Comparison of ENCODE assay signal across 24 mouse cellular contexts in genomic region chr6:42364607-42365006, GRCm38 (mm10). TPM values are rescaled to one million over a fixed set of nuclear protein-coding genes. Genes with fewer than 3 reads are reported as not detected.
DNase-seq lines count a peak whose midpoint lies in the region; ATAC-seq and TF ChIP-seq lines count a peak whose summit lies in the region.
"Had no signal": no experiment of that assay in that cellular context is flagged by ENCODE, and none has a peak within 500 bp of the region (broad histone marks: within the 10 kb centered on the region; RNA-seq: fewer than 3 reads in every experiment).

No protein-coding gene starts in this region.

- H3K79me2 ChIP-seq in myocyte (ENCODE audit: control insufficient read depth, insufficient read depth), result no peaks in the 10 kb centered on the region

- peak; percentile 89 for DNase-seq in heart, adult 11 months
- DNase-seq in heart, postnatal 36 days, result no peak
- DNase-seq in left cerebral cortex, adult 11 months (ENCODE audit: low spot score), result no peak
- DNase-seq: adrenal gland, adult 2 months; adrenal gland, adult 8-10 months; adrenal gland, postnatal 10 days; adrenal gland, postnatal 14 days; adrenal gland, postnatal 25 days; adrenal gland, postnatal 36 days; B cell, adult 2 months; cerebellum, adult 11 months; cerebellum, adult 11-12 months; cerebellum, adult 18-20 months had no signal

- TF ChIP-seq POLR2A in myocyte (IDR thresholded peaks at IDR 0.05; ENCODE audit: insufficient read length, low read depth), result peak; percentile 28

- H3K9me3 ChIP-seq in megakaryocyte, embryonic 14.5 days, result no peaks in the 10 kb centered on the region
- H3K9me3 ChIP-seq: G1E had no signal

- no peak overlapping the region for H3K4me2 ChIP-seq in myocyte (ENCODE audit: low read depth)

- H3ac ChIP-seq in myocyte (ENCODE audit: control insufficient read depth, insufficient read length), result no peak overlapping the region

- no peak for ATAC-seq in megakaryocyte, adult 5-6 weeks (ENCODE audit: poor library complexity, severe bottlenecking)
- ATAC-seq: activated CD4-positive, CD25-positive, alpha-beta regulatory T cell, adult 4 months; CD4-positive, CD25-positive, alpha-beta regulatory T cell, adult 4 months; Patski had no signal

- H3K27me3 ChIP-seq in megakaryocyte, embryonic 14.5 days (replicated peaks), result no peaks in the 10 kb centered on the region
- no peaks in the 10 kb centered on the region for H3K27me3 ChIP-seq in myocyte (ENCODE audit: control insufficient read depth, insufficient read depth, insufficient read length)
- H3K27me3 ChIP-seq: CH12.LX, Patski had no signal

- H3K36me3 ChIP-seq in megakaryocyte, embryonic 14.5 days (replicated peaks; ENCODE audit: low read length), result peaks cover 63% of the 10 kb centered on the region
- H3K36me3 ChIP-seq in myocyte (ENCODE audit: control insufficient read depth, insufficient read depth), result peaks cover 13% of the 10 kb centered on the region

- H3K4me1 ChIP-seq in megakaryocyte, embryonic 14.5 days, result peaks cover 64% of the 10 kb centered on the region

- peak overlapping the region; percentile 14 for H3K4me3 ChIP-seq in megakaryocyte, embryonic 14.5 days (replicated peaks)
- H3K4me3 ChIP-seq in myocyte, result no peak overlapping the region

- intact Hi-C loops in heart, postnatal 36 days (cut with DNase I), result no loop called here

TF ChIP-seq in myocyte, 11 proteins besides CTCF, POLR2A, EP300 and RAD21:
- TF ChIP-seq REST (IDR thresholded peaks at IDR 0.05; ENCODE audit: insufficient read depth, insufficient read length) (no peak), MYOD1 (IDR thresholded peaks at IDR 0.05; ENCODE audit: control insufficient read depth in 1 of 3, insufficient read length in 2 of 3, low read depth in 2 of 3) (no peak), TCF3 (IDR thresholded peaks at IDR 0.05; ENCODE audit: insufficient read length, low read depth) (no peak), SRF (IDR thresholded peaks at IDR 0.05; ENCODE audit: control insufficient read depth, insufficient read length, low read depth) (no peak), TCF12 (IDR thresholded peaks at IDR 0.05; ENCODE audit: insufficient read depth, poor library complexity, severe bottlenecking) (no peak), CEBPB (IDR thresholded peaks at IDR 0.05; ENCODE audit: insufficient read depth, poor library complexity, severe bottlenecking) (no peak), E2F4 (IDR thresholded peaks at IDR 0.05; ENCODE audit: insufficient read depth) (no peak), USF1 (IDR thresholded peaks at IDR 0.05; ENCODE audit: low read depth) (no peak), POLR2AphosphoS2 (IDR thresholded peaks at IDR 0.05; ENCODE audit: insufficient read length, low read depth) (peak; percentile 67)

RNA-seq across cellular contexts. Expression of gene Epha1, which starts 8.5 kb away (rescaled TPM):
- under 1 TPM; 0.16 to 0.33 TPM for total RNA-seq in heart, postnatal 36 days (2021)
- not detected in 2 replicates for polyA plus RNA-seq in megakaryocyte, embryonic 14.5 days (2012; ENCODE audit: insufficient read depth, low replicate concordance)
- not detected in 2 replicates for total RNA-seq in megakaryocyte, adult 5-6 weeks (2015)
- total RNA-seq in megakaryocyte, adult 5-6 weeks (2017), result not detected in 2 replicates
- polyA plus RNA-seq in myocyte (2012; fragmentation: generic; extraction: Trizol), result 6.3 TPM
- total RNA-seq: CH12.LX, G1E, MEL had no signal
- polyA plus RNA-seq: G1E had no signal

RNA-seq across cellular contexts. Expression of gene Zyx, which starts 15.2 kb away (rescaled TPM):
- 10 to 100 TPM; 57.9 to 62.6 TPM for total RNA-seq in heart, postnatal 36 days (2021)
- polyA plus RNA-seq in megakaryocyte, embryonic 14.5 days (2012; ENCODE audit: insufficient read depth, low replicate concordance), result 8,612 and 27,789 TPM in 2 replicates
- total RNA-seq in megakaryocyte, adult 5-6 weeks (2015), result 411 and 420 TPM in 2 replicates
- 117 and 131 TPM in 2 replicates for total RNA-seq in megakaryocyte, adult 5-6 weeks (2017)
- polyA plus RNA-seq in myocyte (2012; fragmentation: generic; extraction: Trizol), result 467 TPM

RNA-seq across cellular contexts. Expression of gene Tas2r143, which starts 35.4 kb away (rescaled TPM):
- not detected for total RNA-seq in heart, postnatal 36 days (2021)
- polyA plus RNA-seq in megakaryocyte, embryonic 14.5 days (2012; ENCODE audit: insufficient read depth, low replicate concordance), result not detected in 2 replicates
- 0.39 and 1.6 TPM in 2 replicates for total RNA-seq in megakaryocyte, adult 5-6 weeks (2015)
- 1.5 TPM in 1 of 2 replicates, not detected in the other for total RNA-seq in megakaryocyte, adult 5-6 weeks (2017)
- not detected for polyA plus RNA-seq in myocyte (2012; fragmentation: generic; extraction: Trizol)
- total RNA-seq: CH12.LX, ES-E14, MEL had no signal
- polyA plus RNA-seq: activated CD4-positive, CD25-positive, alpha-beta regulatory T cell, adult 4 months; C2C12; CD4-positive, CD25-positive, alpha-beta regulatory T cell, adult 4 months; G1E; Patski had no signal

RNA-seq across cellular contexts. Expression of gene Fam131b, which starts 40.2 kb away (rescaled TPM):
- total RNA-seq in heart, postnatal 36 days (2021), result under 1 TPM; 0.54 to 0.89 TPM
- polyA plus RNA-seq in megakaryocyte, embryonic 14.5 days (2012; ENCODE audit: insufficient read depth, low replicate concordance), result 0.41 TPM in 1 of 2 replicates, not detected in the other
- not detected in 2 replicates for total RNA-seq in megakaryocyte, adult 5-6 weeks (2015)
- not detected in 2 replicates for total RNA-seq in megakaryocyte, adult 5-6 weeks (2017)
- polyA plus RNA-seq in myocyte (2012; fragmentation: generic; extraction: Trizol), result 4.2 TPM
- total RNA-seq: adrenal gland, postnatal 25 days; MEL had no signal
- polyA plus RNA-seq: activated CD4-positive, CD25-positive, alpha-beta regulatory T cell, adult 4 months; CD4-positive, CD25-positive, alpha-beta regulatory T cell, adult 4 months had no signal

RNA-seq across cellular contexts. Expression of gene Tas2r135, which starts 40.6 kb away (rescaled TPM):
- under 1 TPM in 1 of 2 experiments, not detected in 1; 0.24 TPM for total RNA-seq in heart, postnatal 36 days (2021)
- polyA plus RNA-seq in megakaryocyte, embryonic 14.5 days (2012; ENCODE audit: insufficient read depth, low replicate concordance), result not detected in 2 replicates
- 0.25 and 0.59 TPM in 2 replicates for total RNA-seq in megakaryocyte, adult 5-6 weeks (2015)
- not detected in 2 replicates for total RNA-seq in megakaryocyte, adult 5-6 weeks (2017)
- not detected for polyA plus RNA-seq in myocyte (2012; fragmentation: generic; extraction: Trizol)
- total RNA-seq: CH12.LX, ES-E14, MEL had no signal
- polyA plus RNA-seq: adrenal gland, adult 2 months; C2C12; CD4-positive, CD25-positive, alpha-beta regulatory T cell, adult 4 months; G1E; Patski had no signal
